Comparison of ENCODE assay signal across 7 mouse cellular contexts in genomic region chr11:98769007-98769954, GRCm38 (mm10). TPM values are rescaled to one million over a fixed set of nuclear protein-coding genes. Genes with fewer than 3 reads are reported as not detected.
DNase-seq lines count a peak whose midpoint lies in the region; ATAC-seq and TF ChIP-seq lines count a peak whose summit lies in the region.

No protein-coding gene starts in this region.

- H3K9ac ChIP-seq in kidney, postnatal 0 days (ENCODE audit: low read depth, low read length): no peak overlapping the region
- H3K9ac ChIP-seq in heart, embryonic 11.5 days (ENCODE audit: low read depth, low read length): 0 out of 2 replicates have a peak overlapping the region, but pooled peaks have one; percentile 43
- no peak overlapping the region for H3K9ac ChIP-seq in midbrain, embryonic 13.5 days (replicated peaks)

- no peaks in the 10 kb centered on the region for H3K9me3 ChIP-seq in kidney, postnatal 0 days (replicated peaks; ENCODE audit: low read length)
- H3K9me3 ChIP-seq in forebrain, embryonic 10.5 days: no peaks in the 10 kb centered on the region
- no peaks in the 10 kb centered on the region for H3K9me3 ChIP-seq in heart, embryonic 11.5 days (replicated peaks; ENCODE audit: control insufficient read depth, low read length)
- no peaks in the 10 kb centered on the region for H3K9me3 ChIP-seq in midbrain, embryonic 13.5 days

- peaks cover 43% of the 10 kb centered on the region for H3K4me1 ChIP-seq in kidney, postnatal 0 days (replicated peaks; ENCODE audit: insufficient read depth, low read length)
- peaks cover 65% of the 10 kb centered on the region for H3K4me1 ChIP-seq in forebrain, embryonic 10.5 days
- peaks cover 72% of the 10 kb centered on the region for H3K4me1 ChIP-seq in heart, embryonic 11.5 days (ENCODE audit: control insufficient read depth, insufficient read depth, low read length)
- peaks cover 66% of the 10 kb centered on the region for H3K4me1 ChIP-seq in midbrain, embryonic 13.5 days (replicated peaks)

- H3K4me3 ChIP-seq in kidney, postnatal 0 days (replicated peaks; ENCODE audit: low read depth, low read length): no peak overlapping the region
- H3K4me3 ChIP-seq in forebrain, embryonic 10.5 days: 0 out of 2 replicates have a peak overlapping the region, but pooled peaks have one; percentile 42
- peak overlapping the region; percentile 38 for H3K4me3 ChIP-seq in heart, embryonic 11.5 days (ENCODE audit: low read depth, low read length)
- H3K4me3 ChIP-seq in midbrain, embryonic 13.5 days (replicated peaks): peak overlapping the region; percentile 17; the same call in 1 of the 2 replicates

- H3K27ac ChIP-seq in kidney, postnatal 0 days: peak overlapping the region; percentile 78; the same call in 1 of the 2 replicates
- H3K27ac ChIP-seq in forebrain, embryonic 10.5 days: peak overlapping the region; percentile 80
- H3K27ac ChIP-seq in heart, embryonic 11.5 days (ENCODE audit: low read depth, low read length): peak overlapping the region; percentile 96
- H3K27ac ChIP-seq in midbrain, embryonic 13.5 days: peak overlapping the region; percentile 81; the same call in 1 of the 2 replicates

- H3K27me3 ChIP-seq in kidney, postnatal 0 days (ENCODE audit: insufficient read depth, low read length): no peaks in the 10 kb centered on the region
- H3K27me3 ChIP-seq in forebrain, embryonic 10.5 days (ENCODE audit: poor library complexity, severe bottlenecking): 0 out of 2 replicates have a peak, but pooled peaks cover under 1% of the 10 kb centered on the region
- no peaks in the 10 kb centered on the region for H3K27me3 ChIP-seq in heart, embryonic 11.5 days (ENCODE audit: control insufficient read depth, insufficient read depth, low read length)
- no peaks in the 10 kb centered on the region for H3K27me3 ChIP-seq in midbrain, embryonic 13.5 days

- no peak for TF ChIP-seq CTCF in kidney, postnatal 0 days (IDR thresholded peaks at IDR 0.05; ENCODE audit: low read depth)

- no peak for ATAC-seq in kidney, postnatal 0 days (replicated peaks; ENCODE audit: low FRiP score, low read depth)
- ATAC-seq in heart, embryonic 11.5 days (replicated peaks; ENCODE audit: insufficient number of reproducible peaks, low FRiP score, low TSS enrichment): no peak
- ATAC-seq in midbrain, embryonic 13.5 days: no peak

- DNase-seq in kidney, postnatal 0 days (ENCODE audit: low spot score): no peak
- no peak for DNase-seq in kidney, postnatal 10 days
- no peak for DNase-seq in forebrain, embryonic 10.5 days (ENCODE audit: extremely low spot score, low spot score)
- DNase-seq in ovary, postnatal 10 days (ENCODE audit: low spot score): no peak
- DNase-seq in urinary bladder, postnatal 14 days (ENCODE audit: low spot score): no peak

- WGBS in kidney, postnatal 0 days: 82% methylated on average over 25 of the region's 25 CpGs
- WGBS in forebrain, embryonic 10.5 days: 90% methylated on average over 25 of the region's 25 CpGs
- 73% methylated on average over 25 of the region's 25 CpGs for WGBS in heart, embryonic 11.5 days (ENCODE audit: insufficient replicate concordance)
- 92% methylated on average over 25 of the region's 25 CpGs for WGBS in midbrain, embryonic 13.5 days

- peaks cover 9% of the 10 kb centered on the region for H3K36me3 ChIP-seq in kidney, postnatal 0 days (ENCODE audit: insufficient read depth, low read length)
- peaks cover 55% of the 10 kb centered on the region for H3K36me3 ChIP-seq in forebrain, embryonic 10.5 days (replicated peaks)
- peaks cover 10% of the 10 kb centered on the region; the same call in 1 of the 2 replicates for H3K36me3 ChIP-seq in heart, embryonic 11.5 days (ENCODE audit: control insufficient read depth, insufficient read depth, low read length)
- peaks cover 52% of the 10 kb centered on the region for H3K36me3 ChIP-seq in midbrain, embryonic 13.5 days

- H3K4me2 ChIP-seq in kidney, postnatal 0 days (ENCODE audit: low read length): no peak overlapping the region
- peak overlapping the region; percentile 68 for H3K4me2 ChIP-seq in heart, embryonic 11.5 days
- H3K4me2 ChIP-seq in midbrain, embryonic 13.5 days (replicated peaks): peak overlapping the region; percentile 45

RNA-seq across cellular contexts. Expression of gene Nr1d1, which starts 5.9 kb away (rescaled TPM):
- polyA plus RNA-seq in kidney, postnatal 0 days (2015; fragmentation: Nextera tagmentation; extraction: Ambion mirVana): 3.1 and 3.5 TPM in 2 replicates
- polyA plus RNA-seq in forebrain, embryonic 10.5 days (2016; fragmentation: Nextera tagmentation; extraction: Ambion mirVana): 1.5 TPM in 2 replicates
- polyA plus RNA-seq in heart, embryonic 11.5 days (2014; fragmentation: Nextera tagmentation; extraction: Ambion mirVana): 5.6 and 6.4 TPM in 2 replicates
- polyA plus RNA-seq in midbrain, embryonic 13.5 days (2015; fragmentation: Nextera tagmentation; extraction: Ambion mirVana): 1.2 and 1.9 TPM in 2 replicates

RNA-seq across cellular contexts. Expression of gene Msl1, which starts 26.0 kb away (rescaled TPM):
- polyA plus RNA-seq in kidney, postnatal 0 days (2015; fragmentation: Nextera tagmentation; extraction: Ambion mirVana): 17.8 and 19.3 TPM in 2 replicates
- polyA plus RNA-seq in forebrain, embryonic 10.5 days (2016; fragmentation: Nextera tagmentation; extraction: Ambion mirVana): 22.9 and 24.1 TPM in 2 replicates
- 15.9 and 17.1 TPM in 2 replicates for polyA plus RNA-seq in heart, embryonic 11.5 days (2014; fragmentation: Nextera tagmentation; extraction: Ambion mirVana)
- polyA plus RNA-seq in midbrain, embryonic 13.5 days (2015; fragmentation: Nextera tagmentation; extraction: Ambion mirVana): 34.2 and 34.5 TPM in 2 replicates

RNA-seq across cellular contexts. Expression of gene Thra, which starts 28.8 kb away (rescaled TPM):
- 26.1 TPM in 2 replicates for polyA plus RNA-seq in kidney, postnatal 0 days (2015; fragmentation: Nextera tagmentation; extraction: Ambion mirVana)
- 9.5 and 10.9 TPM in 2 replicates for polyA plus RNA-seq in forebrain, embryonic 10.5 days (2016; fragmentation: Nextera tagmentation; extraction: Ambion mirVana)
- polyA plus RNA-seq in heart, embryonic 11.5 days (2014; fragmentation: Nextera tagmentation; extraction: Ambion mirVana): 32.2 and 35.7 TPM in 2 replicates
- 99.6 and 106 TPM in 2 replicates for polyA plus RNA-seq in midbrain, embryonic 13.5 days (2015; fragmentation: Nextera tagmentation; extraction: Ambion mirVana)

RNA-seq across cellular contexts. Expression of gene Casc3, which starts 35.4 kb away (rescaled TPM):
- polyA plus RNA-seq in kidney, postnatal 0 days (2015; fragmentation: Nextera tagmentation; extraction: Ambion mirVana): 24.6 and 25.7 TPM in 2 replicates
- 45.7 and 49.7 TPM in 2 replicates for polyA plus RNA-seq in forebrain, embryonic 10.5 days (2016; fragmentation: Nextera tagmentation; extraction: Ambion mirVana)
- 22.2 and 28.5 TPM in 2 replicates for polyA plus RNA-seq in heart, embryonic 11.5 days (2014; fragmentation: Nextera tagmentation; extraction: Ambion mirVana)
- 52.6 and 57.6 TPM in 2 replicates for polyA plus RNA-seq in midbrain, embryonic 13.5 days (2015; fragmentation: Nextera tagmentation; extraction: Ambion mirVana)

RNA-seq across cellular contexts. Expression of gene Med24, which starts 40.0 kb away (rescaled TPM):
- polyA plus RNA-seq in kidney, postnatal 0 days (2015; fragmentation: Nextera tagmentation; extraction: Ambion mirVana): 38.3 and 41.2 TPM in 2 replicates
- polyA plus RNA-seq in forebrain, embryonic 10.5 days (2016; fragmentation: Nextera tagmentation; extraction: Ambion mirVana): 69.7 and 77.3 TPM in 2 replicates
- 31.6 and 42.1 TPM in 2 replicates for polyA plus RNA-seq in heart, embryonic 11.5 days (2014; fragmentation: Nextera tagmentation; extraction: Ambion mirVana)
- polyA plus RNA-seq in midbrain, embryonic 13.5 days (2015; fragmentation: Nextera tagmentation; extraction: Ambion mirVana): 83.5 and 90.3 TPM in 2 replicates
